Mouse (Mus musculus): ENCODE results near the gene Gm36176.

The Gm36176 gene

GRCm38 (mm10) chr10:77880305-77880704, 33.7 kb downstream of the Gm36176 start:
- no peak for DNase-seq (ENCODE audit: extremely low spot score, low spot score)

- no peak for DNase-seq (ENCODE audit: extremely low spot score, low spot score)
These were observed 36.0 kb downstream of the Gm36176 start for GRCm38 (mm10) chr10:77882553-77882952.

GRCm38 (mm10) chr10:77886007-77886747, 39.6 kb downstream of the Gm36176 start:
- no peak for DNase-seq (ENCODE audit: extremely low spot score, low spot score)

GRCm38 (mm10) chr10:77890987-77891565, 44.5 kb downstream of the Gm36176 start:
- DNase-seq (ENCODE audit: extremely low spot score, low spot score), result no peak

GRCm38 (mm10) chr10:77895562-77895961, 49.0 kb downstream of the Gm36176 start:
- no peak for DNase-seq (ENCODE audit: extremely low spot score, low spot score)
